Mouse (Mus musculus) liver, postnatal 0 days (tissue): Measurements from ENCODE around the gene Gm20388. TPM values are rescaled to one million over a fixed set of nuclear protein-coding genes. Genes with fewer than 3 reads are reported as not detected.

Experiments
- ATAC-seq: fragments of 200-750 bp; cut with Nextera tagmentation; 2 replicates; pipeline ENCODE4 v1.8.0; 2017; ENCODE audit warnings: mild to moderate bottlenecking, moderate library complexity
- DNase-seq: peaks from one replicate; pipeline ENCODE4 v3.0.0-alpha.2; 2016
- H3K27ac ChIP-seq: fragments of 300-500 bp; sonication (generic); 2 replicates; pipeline ENCODE4 v1.5.1; 2014; ENCODE audit warnings: antibody characterized with exemption, moderate library complexity, mild to moderate bottlenecking, low read depth
- H3K27me3 ChIP-seq: fragments of 300-500 bp; sonication (generic); 2 replicates; pipeline ENCODE4 v1.6.1; 2014; ENCODE audit warnings: low read length, control low read depth, mixed read lengths; ENCODE audit not compliant: insufficient read depth
- H3K36me3 ChIP-seq: fragments of 300-500 bp; sonication (generic); replicated peaks from 2 replicates; pipeline ENCODE4 v1.6.1; 2014; ENCODE audit warnings: mild to moderate bottlenecking, control low read depth, low read length, moderate library complexity, mixed read lengths; ENCODE audit not compliant: insufficient read depth
- H3K4me1 ChIP-seq: fragments of 300-500 bp; sonication (generic); 2 replicates; pipeline ENCODE4 v1.6.1; 2014; ENCODE audit warnings: antibody characterized with exemption, mild to moderate bottlenecking, control low read depth; ENCODE audit not compliant: insufficient read depth
- H3K4me2 ChIP-seq: fragments of 300-500 bp; sonication (generic); 2 replicates; pipeline ENCODE4 v1.6.1; 2014; ENCODE audit warnings: low read depth, mild to moderate bottlenecking, low read length, moderate library complexity, mixed read lengths
- H3K4me3 ChIP-seq: fragments of 300-500 bp; sonication (generic); 2 replicates; pipeline ENCODE4 v1.5.1; 2014; ENCODE audit warnings: low read depth, low read length
- H3K9ac ChIP-seq: fragments of 300-500 bp; sonication (generic); replicated peaks from 2 replicates; pipeline ENCODE4 v1.6.1; 2014; ENCODE audit warnings: mild to moderate bottlenecking, moderate library complexity
- H3K9me3 ChIP-seq: fragments of 300-500 bp; sonication (generic); 2 replicates; pipeline ENCODE4 v1.6.1; 2016; ENCODE audit warnings: mild to moderate bottlenecking, control low read depth, low read length, mixed read lengths
- CTCF ChIP-seq: sonication (generic); IDR thresholded peaks from 2 replicates; pipeline ENCODE4 v1.5.1; 2016; ENCODE audit warnings: antibody characterized with exemption, low read depth
- EP300 ChIP-seq: IDR thresholded peaks from 2 replicates; pipeline ENCODE4 v1.6.1; 2016; ENCODE audit warnings: antibody characterized with exemption, low read depth, mild to moderate bottlenecking
- WGBS: fragments of 180-500 bp; shearing (Covaris S2); extraction: QIAGEN DNeasy Blood & Tissue Kit; methylation state at CpG from one replicate; pipeline ENCODE4 v1.1.7; 2014; ENCODE audit not compliant: insufficient replicate concordance; 5-methylcytosine and 5-hydroxymethylcytosine counted together
- polyA plus RNA-seq: library from polyadenylated mRNA; unstranded; fragments of >200 nt; fragmentation: Nextera tagmentation; extraction: Ambion mirVana; gene quantifications from 2 replicates; pipeline ENCODE4 v1.2.1, GENCODE M21; 2015

The Gm20388 gene
- polyA plus RNA-seq, 1 experiment from 2014 or later, result not detected

- 61% methylated on average over 9 of the region's 9 CpGs for WGBS
- no peak overlapping the region for H3K4me3 ChIP-seq
- no peak for ATAC-seq
These were observed 3785.5 kb downstream of the Gm20388 start for GRCm38 (mm10) chr8:123696167-123696566.

GRCm38 (mm10) chr8:123697329-123697728 lies 3786.7 kb downstream of the Gm20388 start:
- no peaks in the 10 kb centered on the region for H3K36me3 ChIP-seq
- no peak overlapping the region for H3K4me3 ChIP-seq
- 50% methylated on average over 5 of the region's 5 CpGs for WGBS
- H3K4me1 ChIP-seq, result peaks cover 9% of the 10 kb centered on the region
- H3K27me3 ChIP-seq, result 0 out of 2 replicates have a peak, but pooled peaks cover 4% of the 10 kb centered on the region
- no peak for DNase-seq
- H3K9ac ChIP-seq, result no peak overlapping the region
- H3K4me2 ChIP-seq, result no peak overlapping the region
- H3K27ac ChIP-seq, result no peak overlapping the region
- ATAC-seq, result no peak
- H3K9me3 ChIP-seq, result no peaks in the 10 kb centered on the region
- TF ChIP-seq EP300, result no peak
- TF ChIP-seq CTCF, result no peak

More at GRCm38 (mm10) chr8:123696167-123696566, 3785.5 kb downstream of the Gm20388 start:
- no peak for TF ChIP-seq EP300
- TF ChIP-seq CTCF, result no peak
- Histone ChIP-seq H3K27me3 (0 out of 2 replicates have a peak, but pooled peaks cover 4% of the 10 kb centered on the region), H3K4me2 (no peak overlapping the region), H3K27ac (no peak overlapping the region), H3K9ac (no peak overlapping the region), H3K9me3 (no peaks in the 10 kb centered on the region), H3K36me3 (no peaks in the 10 kb centered on the region), H3K4me1 (peaks cover under 1% of the 10 kb centered on the region; the same call in 1 of the 2 replicates)
- DNase-seq, result no peak

GRCm38 (mm10) chr8:123700399-123701070 lies 3789.9 kb downstream of the Gm20388 start:
- ATAC-seq (no peak), DNase-seq (no peak)
- no peak for TF ChIP-seq EP300
- WGBS, result 66% methylated on average over 12 of the region's 12 CpGs
- no peak overlapping the region for H3K4me3 ChIP-seq
- peaks cover 19% of the 10 kb centered on the region for H3K4me1 ChIP-seq
- no peak overlapping the region for H3K4me2 ChIP-seq
- no peaks in the 10 kb centered on the region for H3K27me3 ChIP-seq
- H3K36me3 ChIP-seq, result no peaks in the 10 kb centered on the region
- no peak overlapping the region for H3K27ac ChIP-seq
- no peak overlapping the region for H3K9ac ChIP-seq
- H3K9me3 ChIP-seq, result no peaks in the 10 kb centered on the region

GRCm38 (mm10) chr8:123701952-123702587 lies 3791.4 kb downstream of the Gm20388 start:
- H3K27ac ChIP-seq, result peak overlapping the region; percentile 55
- H3K9me3 ChIP-seq, result no peaks in the 10 kb centered on the region
- TF ChIP-seq EP300 (no peak), CTCF (no peak)
- H3K9ac ChIP-seq, result no peak overlapping the region
- H3K27me3 ChIP-seq, result no peaks in the 10 kb centered on the region
- H3K36me3 ChIP-seq, result no peaks in the 10 kb centered on the region
- no peak overlapping the region for H3K4me2 ChIP-seq
- peak; percentile 55 for DNase-seq
- peaks cover 24% of the 10 kb centered on the region for H3K4me1 ChIP-seq
- no peak overlapping the region for H3K4me3 ChIP-seq
- peak; percentile 59 for ATAC-seq
- WGBS, result 55% methylated on average over 15 of the region's 15 CpGs

- peaks cover 30% of the 10 kb centered on the region for H3K4me1 ChIP-seq
- peak; percentile 52 for DNase-seq
- H3K4me3 ChIP-seq, result no peak overlapping the region
- TF ChIP-seq CTCF (no peak), EP300 (no peak)
- no peak overlapping the region for H3K4me2 ChIP-seq
- no peak overlapping the region for H3K27ac ChIP-seq
- WGBS, result 44% methylated on average over 5 of the region's 5 CpGs
- no peaks in the 10 kb centered on the region for H3K9me3 ChIP-seq
- no peaks in the 10 kb centered on the region for H3K36me3 ChIP-seq
- ATAC-seq, result peak; percentile 83
- 0 out of 2 replicates have a peak overlapping the region, but pooled peaks have one; percentile 16 for H3K9ac ChIP-seq
- H3K27me3 ChIP-seq, result no peaks in the 10 kb centered on the region
These were observed 3794.7 kb downstream of the Gm20388 start for GRCm38 (mm10) chr8:123705376-123705775.

GRCm38 (mm10) chr8:123707137-123707536 lies 3796.5 kb downstream of the Gm20388 start:
- ATAC-seq, result no peak
- Histone ChIP-seq H3K4me1 (peaks cover 23% of the 10 kb centered on the region), H3K4me2 (no peak overlapping the region), H3K27me3 (no peaks in the 10 kb centered on the region), H3K27ac (no peak overlapping the region), H3K9me3 (no peaks in the 10 kb centered on the region), H3K9ac (no peak overlapping the region), H3K4me3 (no peak overlapping the region), H3K36me3 (no peaks in the 10 kb centered on the region)
- 83% methylated on average over 16 of the region's 16 CpGs for WGBS
- no peak for DNase-seq
- TF ChIP-seq EP300, result no peak
- no peak for TF ChIP-seq CTCF
